Mouse (Mus musculus) brain, embryonic 14.5 days (tissue): ENCODE measurements around the gene Gm21887.
"Not testable (repeated sequence)": the region's sequence is repeated elsewhere in the genome, so short reads cannot be mapped to it uniquely, and the experiment has no call there.

Experiments used
- CTCF ChIP-seq: fragments of 200-500 bp; IDR thresholded peaks from 2 replicates; pipeline ENCODE4 v1.5.1; 2012; ENCODE audit warnings: inconsistent platforms, mild to moderate bottlenecking, moderate library complexity, borderline replicate concordance; ENCODE audit not compliant: insufficient read depth, insufficient read length; ENCODE audit errors: extremely low read depth
- POLR2A ChIP-seq: fragments of 200-500 bp; IDR thresholded peaks from 2 replicates; pipeline ENCODE4 v1.6.1; 2012; ENCODE audit warnings: mild to moderate bottlenecking, inconsistent platforms, borderline replicate concordance; ENCODE audit not compliant: poor library complexity, insufficient read depth, insufficient read length, severe bottlenecking; ENCODE audit errors: extremely low read depth

- peak; percentile 57 for TF ChIP-seq CTCF
- TF ChIP-seq POLR2A, result not testable (repeated sequence)
Measured at GRCm38 (mm10) chrX:170021750-170022461, 12.4 kb downstream of the Gm21887 start.
